Mouse (Mus musculus): ENCODE measurements at regions not wholly inside any gene's neighbourhood (a gene's known extent, or its start where the extent isn't known, plus 50 kb on each side); places are given as distances from the start of the nearest gene placed in this dataset.

- no peak for DNase-seq
Observed at GRCm38 (mm10) chr17:87501098-87501497, 54.4 kb upstream of the Calm2 start.

GRCm38 (mm10) chr17:87501687-87502387 is 55.1 kb upstream of the Calm2 start:
- peak in 1 of 2 experiments; percentile 25 for DNase-seq

GRCm38 (mm10) chr17:87502388-87503369 is 55.9 kb upstream of the Calm2 start:
- no peak for DNase-seq

- DNase-seq: no peak
Observed at GRCm38 (mm10) chr17:87503491-87503890, 56.8 kb upstream of the Calm2 start.

- peak in 1 of 2 experiments; percentile 56 for DNase-seq
Observed at GRCm38 (mm10) chr17:87504960-87505681, 58.4 kb upstream of the Calm2 start.

GRCm38 (mm10) chr17:87507848-87508247 is 61.1 kb upstream of the Calm2 start:
- DNase-seq: peak in 1 of 2 experiments; percentile 39

GRCm38 (mm10) chr17:87508582-87509253 is 62.0 kb upstream of the Calm2 start:
- DNase-seq: peak in 1 of 2 experiments; percentile 28

- DNase-seq: no peak
Observed at GRCm38 (mm10) chr17:87512000-87512611, 65.4 kb upstream of the Calm2 start.

GRCm38 (mm10) chr17:87513822-87514221 is 67.1 kb upstream of the Calm2 start:
- DNase-seq: no peak

GRCm38 (mm10) chr17:87514366-87515126 is 67.8 kb upstream of the Calm2 start:
- DNase-seq: no peak

GRCm38 (mm10) chr17:87517258-87517657 is 70.5 kb upstream of the Calm2 start:
- peak in 1 of 2 experiments; percentile 37 for DNase-seq

- DNase-seq: peak in 1 of 2 experiments; percentile 33
Observed at GRCm38 (mm10) chr17:87519454-87519853, 72.7 kb upstream of the Calm2 start.

GRCm38 (mm10) chr17:87520841-87521240 is 74.1 kb upstream of the Calm2 start:
- no peak for DNase-seq

GRCm38 (mm10) chr17:87521622-87522151 is 75.0 kb upstream of the Calm2 start:
- DNase-seq: peak in 1 of 2 experiments; percentile 38

- DNase-seq: no peak
Observed at GRCm38 (mm10) chr17:87522500-87523091, 75.9 kb upstream of the Calm2 start.

GRCm38 (mm10) chr17:87523643-87524042 is 76.9 kb upstream of the Calm2 start:
- no peak for DNase-seq

- DNase-seq: no peak
Observed at GRCm38 (mm10) chr17:87527174-87527573, 80.4 kb upstream of the Calm2 start.

- peak; percentile 94 to 97 for DNase-seq
Observed at GRCm38 (mm10) chr17:87530162-87530817, 83.6 kb upstream of the Calm2 start.

- DNase-seq: no peak
Observed at GRCm38 (mm10) chr17:87530818-87531410, 84.2 kb upstream of the Calm2 start.
